Mouse (Mus musculus): ENCODE measurements around the gene Il24. TPM values are rescaled to one million over a fixed set of nuclear protein-coding genes. Genes with fewer than 3 reads are reported as not detected.
A peak's percentile ranks its signal among the peaks of the same experiment; 100 is the strongest.

Gene Il24
- total RNA-seq, 2 experiments from 2014 or later = not detected

DNA sequence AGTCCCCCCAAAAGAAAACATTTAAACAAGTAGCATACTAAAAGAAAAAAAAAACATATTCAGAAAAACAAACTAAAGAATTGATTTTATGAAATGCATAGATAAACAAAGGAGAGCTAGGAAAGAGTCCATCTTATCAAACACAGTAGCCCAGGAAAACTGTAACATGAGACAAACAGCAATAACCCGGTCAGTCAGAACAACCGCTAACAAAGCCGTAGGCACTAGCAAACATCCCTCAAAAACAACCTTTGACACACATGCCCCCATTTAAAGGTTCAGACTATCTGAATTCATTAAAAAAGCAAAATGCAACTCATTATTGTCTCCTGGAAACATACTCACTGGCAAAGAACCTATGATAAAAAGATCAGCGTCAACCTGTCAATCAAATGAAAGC is 29.8 kb downstream of the Il24 start:
- ATAC-seq (replicated peaks; ENCODE audit: low FRiP score, low TSS enrichment, poor library complexity, severe bottlenecking) = no peak

DNA sequence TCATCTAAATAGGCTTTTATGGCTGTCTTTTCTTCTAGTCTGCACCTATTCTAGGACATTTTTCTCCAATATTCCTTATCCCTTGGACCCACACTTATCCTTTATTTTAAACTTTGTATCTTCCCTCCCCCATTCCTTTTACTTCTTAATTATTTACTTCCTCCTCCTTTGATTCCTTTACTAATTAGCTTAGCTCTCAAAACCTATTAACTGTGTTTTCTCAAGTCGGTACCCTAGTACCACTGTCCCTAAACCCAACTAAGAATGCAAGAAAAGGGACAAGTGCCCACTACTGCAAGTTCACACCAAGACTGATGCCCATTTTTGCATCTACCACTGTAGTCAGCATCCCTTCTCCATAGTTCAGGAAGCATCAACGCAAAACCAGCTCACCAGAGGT is 31.5 kb downstream of the Il24 start:
- no peak for ATAC-seq (replicated peaks; ENCODE audit: low FRiP score, low TSS enrichment, poor library complexity, severe bottlenecking)

DNA sequence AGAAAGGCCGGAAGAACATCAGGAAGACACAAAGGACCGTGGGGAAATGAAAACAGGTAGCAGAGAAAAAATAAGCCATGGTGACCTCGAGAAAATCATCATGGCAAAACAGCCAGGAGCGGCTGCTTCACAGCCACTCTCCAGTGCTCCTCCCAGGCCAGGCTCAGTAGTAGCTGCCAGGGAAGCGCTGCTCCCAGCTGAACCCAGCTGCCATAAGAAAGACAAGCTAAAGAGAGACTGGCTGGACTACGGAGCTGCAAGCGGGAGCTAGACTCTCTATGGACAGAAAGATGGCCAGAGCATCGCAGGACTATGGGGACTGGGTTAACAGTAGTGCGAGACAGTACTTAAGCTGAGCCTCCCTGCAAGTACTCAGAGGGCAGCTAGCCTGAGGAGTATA is 32.4 kb downstream of the Il24 start:
- ATAC-seq (replicated peaks; ENCODE audit: low FRiP score, low TSS enrichment, poor library complexity, severe bottlenecking) = no peak

DNA sequence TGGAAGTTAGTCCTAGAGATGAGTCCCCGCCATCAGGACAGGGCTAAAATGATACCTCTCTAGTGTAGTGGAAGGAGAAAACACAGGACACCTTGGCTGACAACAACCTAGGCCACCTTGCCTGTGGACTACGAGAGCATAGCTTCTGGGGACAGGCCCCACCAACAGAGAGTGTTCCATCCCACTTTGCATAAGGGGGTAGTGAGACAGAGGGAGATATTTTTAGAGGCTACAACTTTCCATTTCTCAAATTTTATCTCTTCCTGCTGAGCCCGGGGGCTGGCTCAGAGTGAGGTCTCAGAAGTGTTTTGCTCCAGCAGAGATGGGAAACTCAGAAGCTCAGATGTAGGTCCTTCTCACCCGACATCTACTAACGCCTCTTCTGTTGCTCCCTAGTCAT is 36.8 kb downstream of the Il24 start:
- ATAC-seq (replicated peaks; ENCODE audit: low FRiP score, low TSS enrichment, poor library complexity, severe bottlenecking) = no peak

DNA sequence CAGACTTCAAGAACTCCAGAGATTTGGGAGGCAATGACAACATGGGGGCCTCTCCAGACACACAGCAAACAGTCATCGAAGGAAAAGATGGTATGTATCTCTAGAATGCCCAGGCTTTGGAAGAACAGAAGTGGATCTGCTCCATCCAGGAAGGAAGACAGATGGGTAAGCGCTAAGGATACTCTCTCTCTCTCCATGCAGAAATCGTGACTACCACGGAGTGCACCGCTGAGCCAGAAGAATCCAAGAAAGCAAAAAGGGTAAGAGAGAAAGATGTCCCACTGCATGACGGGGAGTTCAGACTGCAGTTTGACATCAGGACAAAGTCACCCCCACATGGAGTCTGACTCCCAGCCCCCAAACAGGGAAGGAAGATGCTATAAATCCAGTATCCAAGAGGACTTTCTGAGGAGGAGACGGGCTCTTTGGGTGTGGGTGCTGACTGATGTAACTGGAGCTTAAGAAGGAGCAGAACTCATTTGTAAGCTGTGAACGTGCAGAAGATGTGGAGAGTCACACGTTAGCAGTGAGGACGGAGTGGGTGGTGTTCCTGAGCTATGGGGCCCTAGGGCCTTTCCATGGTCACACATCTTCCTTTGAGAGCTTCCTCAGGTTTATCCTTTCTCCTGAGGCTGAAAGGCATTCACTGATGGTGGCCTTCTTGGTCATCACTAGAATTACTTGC is 37.6 kb downstream of the Il24 start:
- ATAC-seq (replicated peaks; ENCODE audit: low FRiP score, low TSS enrichment, poor library complexity, severe bottlenecking) = no peak

DNA sequence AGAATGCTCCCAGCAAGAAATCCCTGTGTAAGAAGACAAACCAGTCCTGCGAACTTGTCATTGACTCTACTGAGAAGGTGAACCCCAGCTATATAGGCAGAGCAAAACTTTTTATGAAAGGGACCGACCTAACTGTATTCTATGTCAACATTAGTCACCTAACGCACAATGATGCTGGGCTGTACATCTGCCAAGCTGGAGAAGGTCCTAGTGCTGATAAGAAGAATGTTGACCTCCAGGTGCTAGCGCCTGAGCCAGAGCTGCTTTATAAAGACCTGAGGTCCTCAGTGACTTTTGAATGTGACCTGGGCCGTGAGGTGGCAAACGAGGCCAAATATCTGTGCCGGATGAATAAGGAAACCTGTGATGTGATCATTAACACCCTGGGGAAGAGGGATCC is 42.7 kb downstream of the Il24 start:
- no peak for ATAC-seq (replicated peaks; ENCODE audit: low FRiP score, low TSS enrichment, poor library complexity, severe bottlenecking)

DNA sequence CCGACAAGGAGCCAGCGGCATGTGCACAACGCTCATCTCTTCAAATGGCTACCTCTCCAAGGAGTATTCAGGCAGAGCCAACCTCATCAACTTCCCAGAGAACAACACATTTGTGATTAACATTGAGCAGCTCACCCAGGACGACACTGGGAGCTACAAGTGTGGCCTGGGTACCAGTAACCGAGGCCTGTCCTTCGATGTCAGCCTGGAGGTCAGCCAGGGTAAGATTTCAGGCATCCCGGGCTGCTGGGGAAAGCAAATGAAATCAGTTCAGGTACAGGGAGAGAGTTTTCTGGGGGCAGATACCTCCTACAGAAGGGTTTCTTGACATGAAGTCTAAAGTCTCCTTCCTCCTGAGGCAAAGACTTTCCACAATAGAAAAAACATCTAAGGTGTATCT is 45.6 kb downstream of the Il24 start:
- ATAC-seq (replicated peaks; ENCODE audit: low FRiP score, low TSS enrichment, poor library complexity, severe bottlenecking) = no peak

DNA sequence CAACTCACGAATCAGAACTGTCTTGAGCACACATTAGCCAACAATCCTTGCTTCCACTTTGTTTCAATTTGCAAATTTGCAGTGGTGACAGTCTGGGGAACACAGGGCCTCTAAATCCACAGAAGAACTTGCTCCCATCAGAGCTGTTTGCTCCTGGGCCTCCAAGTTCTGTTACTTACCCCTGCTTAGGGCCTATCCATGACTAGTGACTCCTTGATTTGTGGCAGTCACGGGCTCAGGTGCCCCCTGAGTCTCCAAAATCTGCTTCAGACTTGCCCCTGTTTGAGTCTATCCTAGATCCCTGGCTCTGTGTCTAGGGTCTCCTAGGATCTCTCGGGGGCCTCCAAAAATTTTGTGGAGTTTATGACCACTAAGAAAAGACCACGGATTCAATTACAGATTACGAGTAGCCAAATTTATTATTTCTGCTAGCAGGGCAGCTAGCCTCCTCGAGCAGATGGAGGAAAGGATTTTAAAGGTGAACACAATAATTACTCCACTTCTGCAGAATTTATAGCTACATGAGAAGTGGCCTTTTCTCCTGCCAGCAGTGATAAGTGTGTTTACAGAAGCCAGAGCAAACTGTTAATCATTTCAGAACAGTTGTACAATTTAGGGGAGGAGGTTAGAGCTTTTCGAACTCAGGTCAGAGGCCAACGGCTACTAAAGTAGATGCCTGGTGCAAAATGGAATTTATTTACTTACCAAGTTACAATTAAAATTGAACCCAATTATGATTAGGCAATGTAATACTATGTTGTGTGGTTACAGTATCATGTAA is 46.5 kb downstream of the Il24 start:
- ATAC-seq (replicated peaks; ENCODE audit: low FRiP score, low TSS enrichment, poor library complexity, severe bottlenecking) = no peak

DNA sequence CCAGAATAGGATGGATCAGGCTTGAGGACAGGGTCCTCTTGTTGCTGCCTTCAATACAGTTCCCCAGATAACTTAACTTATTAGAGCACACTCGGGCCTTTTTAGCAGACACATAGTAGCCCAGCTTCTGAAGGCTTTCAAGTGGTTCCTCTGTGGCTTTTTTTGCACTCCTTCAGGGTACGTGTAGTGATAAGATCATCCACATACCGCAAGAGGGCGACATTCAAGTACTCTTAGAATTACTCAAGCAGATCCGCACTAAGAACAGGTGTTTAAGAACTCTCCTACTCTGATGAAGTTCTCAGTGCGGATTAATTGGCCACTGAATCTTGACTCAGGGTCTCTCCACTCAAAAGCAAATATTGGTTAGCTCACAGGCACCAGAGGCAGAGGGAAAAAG is 49.0 kb downstream of the Il24 start:
- peak; percentile 78 for ATAC-seq (replicated peaks; ENCODE audit: low FRiP score, low TSS enrichment, poor library complexity, severe bottlenecking)

DNA sequence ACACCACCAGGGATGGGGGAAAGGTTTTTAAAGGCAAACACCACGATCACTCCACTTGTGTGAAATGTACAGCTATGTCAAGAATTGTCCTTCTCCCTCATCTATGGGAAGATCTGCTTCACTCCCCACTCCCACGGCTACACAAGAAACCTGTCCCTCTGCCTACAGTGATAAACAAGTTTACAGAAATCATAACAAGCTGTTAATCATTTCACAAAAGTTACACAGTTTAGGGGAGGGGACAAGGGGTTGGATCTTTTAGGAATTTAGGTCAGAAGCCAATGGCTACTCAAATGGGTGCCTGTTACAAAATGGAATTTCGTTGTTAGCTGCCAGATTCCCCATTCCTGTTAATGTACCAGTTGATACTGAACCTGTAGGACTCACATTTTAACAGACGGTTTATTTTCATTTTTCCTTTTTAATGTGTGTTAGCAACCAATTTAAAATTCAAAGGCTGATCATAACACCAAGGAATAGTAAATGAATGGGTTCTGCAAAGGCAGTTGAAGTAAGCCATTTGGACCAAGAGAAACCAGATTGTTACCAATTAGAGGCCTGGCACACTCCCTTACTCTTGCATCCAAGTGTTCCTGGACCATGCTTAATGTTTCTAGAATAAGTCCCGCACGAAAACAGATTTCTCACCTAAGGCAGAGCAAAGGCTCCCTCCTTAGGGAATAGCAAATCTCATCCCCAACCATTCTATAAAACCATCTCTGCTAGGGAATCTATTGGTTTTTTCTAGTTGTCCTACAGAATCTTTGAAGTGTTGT is 51.9 kb downstream of the Il24 start:
- ATAC-seq (replicated peaks; ENCODE audit: low FRiP score, low TSS enrichment, poor library complexity, severe bottlenecking) = no peak

DNA sequence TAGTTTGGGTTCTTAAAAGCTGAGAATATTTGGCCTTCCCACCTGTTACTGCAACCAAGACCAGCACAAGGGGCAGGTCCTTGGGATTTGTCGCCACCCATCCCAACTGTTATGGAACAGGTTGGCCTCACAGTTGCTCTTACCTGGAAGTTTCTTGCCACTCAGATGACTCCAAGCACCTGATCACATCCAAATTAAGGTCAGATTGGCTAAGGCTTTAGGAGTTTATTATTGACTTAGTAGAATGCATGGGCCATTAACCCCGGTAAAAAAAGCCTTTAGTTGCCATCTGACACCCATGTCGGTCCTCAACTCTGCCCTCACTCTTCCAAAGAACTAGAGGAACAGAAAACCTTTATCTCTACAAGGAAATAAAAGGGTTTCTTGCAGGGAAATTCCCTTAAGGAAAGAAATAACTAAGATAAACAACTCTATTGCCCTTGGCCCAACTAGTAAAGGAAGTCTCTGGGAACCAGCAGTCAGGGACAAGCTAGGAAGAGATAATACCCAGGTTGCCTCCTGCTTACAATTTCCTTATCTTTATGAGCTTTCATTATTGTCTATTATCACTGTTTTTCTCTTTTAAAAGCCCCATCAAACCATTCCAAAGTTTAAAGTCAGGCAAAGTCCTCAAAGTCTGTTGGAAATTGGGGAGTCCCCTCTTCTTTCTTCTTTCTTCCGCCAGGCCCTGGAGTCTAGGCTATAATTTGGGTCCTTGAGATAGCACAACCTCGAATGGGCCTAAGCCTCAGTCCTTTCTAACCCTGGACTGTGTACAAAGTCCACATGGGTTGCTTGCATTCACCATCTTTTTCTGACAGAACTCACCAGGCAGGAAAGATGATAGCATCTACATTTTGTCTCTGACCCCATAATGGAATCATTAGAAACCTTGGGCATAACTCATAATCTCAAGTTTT is 54.8 kb downstream of the Il24 start:
- no peak for ATAC-seq (replicated peaks; ENCODE audit: low FRiP score, low TSS enrichment, poor library complexity, severe bottlenecking)

Other genes with a start within 250 kb of the Il24 start
- not detected in 2 replicates for gene C4bp, start 225.8 kb downstream of the Il24 start, total RNA-seq (2014; fragmentation: Nextera tagmentation)
- gene C4bp, start 225.8 kb downstream of the Il24 start, total RNA-seq (2017) = not detected in 2 replicates
- not detected in 2 replicates for gene Gm29427, start 171.7 kb downstream of the Il24 start, total RNA-seq (2014; fragmentation: Nextera tagmentation)
- gene Gm29427, start 171.7 kb downstream of the Il24 start, total RNA-seq (2017) = 0.19 TPM in 1 of 2 replicates, not detected in the other
- 14.4 and 15.9 TPM in 2 replicates for gene Yod1, start 170.1 kb downstream of the Il24 start, total RNA-seq (2014; fragmentation: Nextera tagmentation)
- 12.4 and 15.7 TPM in 2 replicates for gene Yod1, start 170.1 kb downstream of the Il24 start, total RNA-seq (2017)
- 22.6 and 26.7 TPM in 2 replicates for gene Pfkfb2, start 158.2 kb downstream of the Il24 start, total RNA-seq (2014; fragmentation: Nextera tagmentation)
- gene Pfkfb2, start 158.2 kb downstream of the Il24 start, total RNA-seq (2017) = 16.0 and 18.3 TPM in 2 replicates
- 0.66 and 1.5 TPM in 2 replicates for gene AA986860, start 155.5 kb downstream of the Il24 start, total RNA-seq (2014; fragmentation: Nextera tagmentation)
- gene AA986860, start 155.5 kb downstream of the Il24 start, total RNA-seq (2017) = 0.50 and 0.94 TPM in 2 replicates
- not detected in 2 replicates for gene Fcamr, start 86.6 kb downstream of the Il24 start, total RNA-seq (2014; fragmentation: Nextera tagmentation)
- gene Fcamr, start 86.6 kb downstream of the Il24 start, total RNA-seq (2017) = not detected in 2 replicates
- not detected in 2 replicates for gene Pigr, start 60.8 kb downstream of the Il24 start, total RNA-seq (2014; fragmentation: Nextera tagmentation)
- gene Pigr, start 60.8 kb downstream of the Il24 start, total RNA-seq (2017) = not detected in 2 replicates
- 1.1 TPM in 1 of 2 replicates, not detected in the other for gene Fcmr, start 21.8 kb downstream of the Il24 start, total RNA-seq (2014; fragmentation: Nextera tagmentation)
- gene Fcmr, start 21.8 kb downstream of the Il24 start, total RNA-seq (2017) = not detected in 2 replicates
- not detected in 2 replicates for gene Il20, start 24.0 kb upstream of the Il24 start, total RNA-seq (2014; fragmentation: Nextera tagmentation)
- not detected in 2 replicates for gene Il20, start 24.0 kb upstream of the Il24 start, total RNA-seq (2017)
- not detected in 2 replicates for gene Il19, start 52.7 kb upstream of the Il24 start, total RNA-seq (2014; fragmentation: Nextera tagmentation)
- not detected in 2 replicates for gene Il19, start 52.7 kb upstream of the Il24 start, total RNA-seq (2017)
- not detected in 2 replicates for gene Il10, start 132.4 kb upstream of the Il24 start, total RNA-seq (2014; fragmentation: Nextera tagmentation)
- gene Il10, start 132.4 kb upstream of the Il24 start, total RNA-seq (2017) = not detected in 2 replicates
- 43.1 and 46.2 TPM in 2 replicates for gene Mapkapk2, start 210.4 kb upstream of the Il24 start, total RNA-seq (2014; fragmentation: Nextera tagmentation)
- gene Mapkapk2, start 210.4 kb upstream of the Il24 start, total RNA-seq (2017) = 37.1 and 42.6 TPM in 2 replicates

All from megakaryocyte-erythroid progenitor cell, adult 5-6 weeks (primary cell).